Mouse (Mus musculus) heart, embryonic 15.5 days (tissue): Measurements from ENCODE around the gene Gadd45a. TPM values are rescaled to one million over a fixed set of nuclear protein-coding genes. Genes with fewer than 3 reads are reported as not detected.

Source experiments
- ATAC-seq: fragments of 200-750 bp; cut with Nextera tagmentation; replicated peaks from 2 replicates; pipeline ENCODE4 v1.8.0; 2017; ENCODE audit warnings: low read depth, moderate TSS enrichment; ENCODE audit not compliant: insufficient number of reproducible peaks, insufficient read depth, low FRiP score
- H3K27ac ChIP-seq: fragments of 300-500 bp; sonication (generic); 2 replicates; pipeline ENCODE4 v1.5.1; 2015; ENCODE audit warnings: mild to moderate bottlenecking, inconsistent platforms
- H3K27me3 ChIP-seq: fragments of 300-500 bp; sonication (generic); 2 replicates; pipeline ENCODE4 v1.6.1; 2015; ENCODE audit warnings: inconsistent platforms
- H3K36me3 ChIP-seq: fragments of 300-500 bp; sonication (generic); 2 replicates; pipeline ENCODE4 v1.6.1; 2015; ENCODE audit warnings: mild to moderate bottlenecking, inconsistent platforms
- H3K4me1 ChIP-seq: fragments of 300-500 bp; sonication (generic); replicated peaks from 2 replicates; pipeline ENCODE4 v1.6.1; 2015; ENCODE audit warnings: inconsistent platforms
- H3K4me2 ChIP-seq: fragments of 300-500 bp; sonication (generic); 2 replicates; pipeline ENCODE4 v1.6.1; 2015; ENCODE audit warnings: inconsistent platforms, mild to moderate bottlenecking, moderate library complexity
- H3K4me3 ChIP-seq: fragments of 300-500 bp; sonication (generic); 2 replicates; pipeline ENCODE4 v1.5.1; 2015; ENCODE audit warnings: mild to moderate bottlenecking, inconsistent platforms
- H3K9ac ChIP-seq: fragments of 300-500 bp; sonication (generic); 2 replicates; pipeline ENCODE4 v1.6.1; 2015; ENCODE audit warnings: mild to moderate bottlenecking, inconsistent platforms
- H3K9me3 ChIP-seq: fragments of 300-500 bp; sonication (generic); replicated peaks from 2 replicates; pipeline ENCODE4 v1.6.1; 2016; ENCODE audit warnings: inconsistent platforms
- WGBS: fragments of 180-500 bp; shearing (Covaris S2); methylation state at CpG from one replicate; pipeline ENCODE4 v1.1.7; 2015; ENCODE audit warnings: mixed read lengths; 5-methylcytosine and 5-hydroxymethylcytosine counted together
- polyA plus RNA-seq: library from polyadenylated mRNA; unstranded; fragments of >200 nt; fragmentation: Nextera tagmentation; extraction: Ambion mirVana; gene quantifications from 2 replicates; pipeline ENCODE4 v1.2.1, GENCODE M21; 2015

Gadd45a gene
- polyA plus RNA-seq, 1 experiment from 2014 or later = 5.5 TPM

DNA sequence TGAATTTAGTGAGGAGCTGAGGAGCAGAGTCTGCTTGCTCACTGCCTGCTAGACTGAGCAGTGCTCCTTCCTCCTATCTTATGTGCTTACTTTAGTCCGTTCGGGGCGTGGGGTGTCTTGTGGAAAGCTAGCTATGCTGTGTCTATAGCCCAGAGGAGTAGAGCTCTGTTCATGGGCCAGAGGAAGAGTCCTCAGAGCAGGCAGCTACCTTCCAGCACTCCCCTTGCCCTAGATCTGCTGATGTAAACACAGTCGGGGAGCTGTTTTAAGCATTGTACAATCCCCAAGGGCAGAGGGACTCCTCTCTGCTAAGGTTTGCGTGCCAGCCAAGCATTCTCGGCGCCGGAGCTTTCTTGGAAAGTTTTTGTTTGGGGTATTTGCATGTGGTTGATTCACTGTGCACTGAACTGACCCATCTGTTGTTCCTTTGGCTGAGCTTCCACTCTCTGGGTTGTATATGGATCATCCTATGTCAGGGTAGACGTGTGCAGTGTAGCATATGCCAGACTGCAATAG lies 32.6 kb upstream of the Gadd45a start:
- no peak overlapping the region for H3K4me3 ChIP-seq
- H3K9ac ChIP-seq = no peak overlapping the region
- H3K4me2 ChIP-seq = no peak overlapping the region
- WGBS = 55% methylated on average over 9 of the region's 9 CpGs
- H3K27me3 ChIP-seq = no peaks in the 10 kb centered on the region
- ATAC-seq = no peak
- H3K27ac ChIP-seq = no peak overlapping the region
- H3K9me3 ChIP-seq = no peaks in the 10 kb centered on the region
- no peaks in the 10 kb centered on the region for H3K4me1 ChIP-seq
- H3K36me3 ChIP-seq = no peaks in the 10 kb centered on the region

DNA sequence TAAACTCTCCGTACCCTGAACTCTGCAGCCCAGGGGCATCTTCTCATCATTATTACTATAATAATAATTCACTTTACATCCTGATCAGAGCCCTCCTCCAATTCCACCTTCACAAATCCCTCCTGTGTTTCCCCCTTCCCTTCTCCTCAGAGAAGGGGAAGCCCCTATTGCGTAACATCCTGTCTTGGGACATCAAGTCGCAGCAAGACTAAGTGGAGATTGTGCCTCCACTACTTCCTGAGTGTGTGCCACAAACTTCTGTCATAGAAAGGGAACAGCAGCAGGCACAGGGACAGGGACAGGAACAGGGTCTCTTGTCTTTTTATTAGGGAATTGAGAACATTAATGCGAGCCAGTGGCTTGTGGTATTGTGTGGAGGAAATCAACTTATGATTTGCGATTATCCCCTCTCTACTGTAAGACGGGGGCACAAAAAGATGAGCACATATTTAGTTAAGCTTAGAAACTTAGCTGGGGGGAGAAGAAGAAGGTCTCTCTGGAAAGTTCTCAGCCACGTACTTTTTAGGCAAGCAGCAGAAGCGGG lies 32.0 kb upstream of the Gadd45a start:
- 69% methylated on average over 8 of the region's 8 CpGs for WGBS
- Histone ChIP-seq H3K4me1 (no peaks in the 10 kb centered on the region), H3K27me3 (no peaks in the 10 kb centered on the region), H3K4me2 (no peak overlapping the region), H3K4me3 (no peak overlapping the region), H3K36me3 (no peaks in the 10 kb centered on the region), H3K9ac (no peak overlapping the region), H3K9me3 (no peaks in the 10 kb centered on the region), H3K27ac (no peak overlapping the region)
- ATAC-seq = no peak

DNA sequence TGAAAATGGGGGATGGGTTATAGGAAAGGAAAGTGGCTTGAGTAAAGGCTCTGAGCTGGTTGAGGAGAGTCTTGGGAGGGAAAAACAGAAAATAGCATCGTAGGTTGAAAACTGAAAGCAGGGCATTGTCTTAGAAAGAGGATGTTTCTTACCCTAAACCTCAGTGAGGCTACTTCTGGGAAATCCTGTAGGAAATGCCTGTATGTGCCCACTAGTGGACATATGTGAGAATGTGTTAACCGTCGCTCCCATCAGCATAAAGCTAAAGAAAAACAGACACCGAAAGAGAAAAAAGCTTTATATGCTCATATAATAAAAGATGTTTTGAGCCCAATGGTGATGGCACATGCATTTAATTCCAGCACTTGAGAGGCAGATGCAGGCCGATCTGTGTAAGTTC lies 22.8 kb upstream of the Gadd45a start:
- H3K4me3 ChIP-seq = no peak overlapping the region
- H3K4me1 ChIP-seq = no peaks in the 10 kb centered on the region
- no peaks in the 10 kb centered on the region for H3K9me3 ChIP-seq
- H3K27me3 ChIP-seq = no peaks in the 10 kb centered on the region
- no peak overlapping the region for H3K9ac ChIP-seq
- H3K4me2 ChIP-seq = no peak overlapping the region
- no peaks in the 10 kb centered on the region for H3K36me3 ChIP-seq
- ATAC-seq = no peak
- H3K27ac ChIP-seq = no peak overlapping the region
- WGBS = 78% methylated on average over 5 of the region's 5 CpGs

DNA sequence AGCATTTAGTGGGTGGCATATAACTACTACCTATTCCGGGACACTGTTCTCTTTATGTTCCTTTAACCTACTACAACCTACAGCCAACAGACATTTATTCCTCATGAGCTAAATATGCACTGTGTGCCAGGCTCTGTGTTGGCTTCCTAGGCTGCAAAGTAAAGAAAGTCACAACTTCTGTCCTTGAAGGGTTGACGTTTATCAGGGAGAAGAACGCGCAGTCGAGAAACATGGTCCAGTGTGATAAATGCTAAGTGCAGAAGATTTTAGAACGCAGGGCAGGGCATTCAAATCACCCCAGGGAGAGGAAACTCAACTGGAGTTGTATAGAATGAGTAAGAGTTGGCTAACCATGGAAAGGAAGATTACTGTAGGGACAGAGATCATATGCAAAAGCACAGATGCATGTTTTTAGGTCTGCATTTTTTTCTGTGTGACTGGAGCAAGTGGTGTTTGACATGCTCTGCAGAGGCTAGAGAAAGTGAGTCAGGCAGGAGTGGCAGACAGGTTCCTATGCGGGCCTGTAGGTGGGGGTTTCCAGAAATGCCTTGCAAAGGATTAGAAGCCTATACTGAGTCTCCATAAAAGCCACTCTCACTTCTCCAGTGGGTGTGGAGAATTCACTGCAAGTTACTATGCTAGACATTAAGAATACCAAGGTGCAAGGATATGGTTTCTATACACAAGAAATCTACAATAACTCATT lies 20.9 kb upstream of the Gadd45a start:
- no peaks in the 10 kb centered on the region for H3K36me3 ChIP-seq
- no peak overlapping the region for H3K9ac ChIP-seq
- H3K4me1 ChIP-seq = no peaks in the 10 kb centered on the region
- H3K27me3 ChIP-seq = no peaks in the 10 kb centered on the region
- no peak for ATAC-seq
- WGBS = 73% methylated on average over 7 of the region's 7 CpGs
- H3K4me3 ChIP-seq = no peak overlapping the region
- H3K27ac ChIP-seq = no peak overlapping the region
- H3K4me2 ChIP-seq = no peak overlapping the region
- no peaks in the 10 kb centered on the region for H3K9me3 ChIP-seq

DNA sequence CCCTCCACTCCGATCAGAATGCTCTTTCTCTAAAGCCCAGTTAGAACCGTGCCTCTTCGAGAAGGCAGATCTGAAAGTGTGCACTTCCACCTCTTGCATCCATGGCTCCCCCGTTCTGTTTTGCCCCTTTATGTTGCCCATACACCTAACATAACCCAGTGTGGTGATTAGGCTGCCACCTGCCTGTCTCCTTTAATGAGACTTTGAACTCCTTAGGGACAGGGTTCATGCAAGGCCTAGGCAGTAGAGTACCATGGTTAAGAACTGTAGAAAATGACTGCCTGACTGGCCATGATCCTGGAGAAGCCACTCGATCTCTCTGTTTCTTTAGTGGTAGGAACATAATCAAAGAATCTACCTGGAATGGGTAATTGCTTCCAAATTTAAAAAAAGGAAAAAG lies 20.3 kb upstream of the Gadd45a start:
- WGBS = 83% methylated on average over 5 of the region's 5 CpGs
- Histone ChIP-seq H3K9me3 (no peaks in the 10 kb centered on the region), H3K27ac (no peak overlapping the region), H3K4me2 (no peak overlapping the region), H3K27me3 (no peaks in the 10 kb centered on the region), H3K9ac (no peak overlapping the region), H3K4me3 (no peak overlapping the region), H3K36me3 (no peaks in the 10 kb centered on the region), H3K4me1 (no peaks in the 10 kb centered on the region)
- ATAC-seq = no peak

DNA sequence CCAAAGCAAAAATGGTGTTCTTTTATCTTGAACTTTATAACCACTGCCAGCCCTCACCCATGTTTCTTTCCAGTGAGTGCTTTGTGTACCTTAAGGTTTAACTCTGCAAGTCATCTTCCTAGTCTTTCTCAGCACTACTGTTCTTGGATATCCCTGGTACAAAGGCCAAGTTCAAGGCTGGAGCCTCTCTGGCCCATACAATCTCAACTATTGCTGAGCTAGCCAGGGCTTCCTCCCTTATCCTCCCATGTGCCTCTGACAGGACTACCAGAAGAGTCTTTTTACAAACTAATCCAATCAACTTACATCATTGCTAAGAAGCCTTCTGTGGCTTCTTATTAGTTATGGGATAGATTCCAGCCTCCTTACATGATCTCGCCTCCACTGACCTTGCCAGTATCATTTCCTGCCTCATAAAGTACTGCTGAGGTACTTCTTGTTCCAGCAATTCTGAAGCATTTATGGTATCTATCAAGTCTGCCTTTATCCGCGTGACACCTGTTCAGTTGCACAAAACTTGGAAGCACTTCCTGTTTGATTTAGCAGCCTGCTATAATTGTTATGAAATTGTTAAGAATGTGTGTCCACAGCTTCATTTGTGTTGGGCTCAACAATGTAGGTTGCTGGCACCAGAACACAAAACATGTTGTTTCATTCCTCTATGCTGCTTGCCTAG lies 19.8 kb upstream of the Gadd45a start:
- no peak for ATAC-seq
- WGBS = 56% methylated on average over 3 of the region's 3 CpGs
- H3K27me3 ChIP-seq = no peaks in the 10 kb centered on the region

DNA sequence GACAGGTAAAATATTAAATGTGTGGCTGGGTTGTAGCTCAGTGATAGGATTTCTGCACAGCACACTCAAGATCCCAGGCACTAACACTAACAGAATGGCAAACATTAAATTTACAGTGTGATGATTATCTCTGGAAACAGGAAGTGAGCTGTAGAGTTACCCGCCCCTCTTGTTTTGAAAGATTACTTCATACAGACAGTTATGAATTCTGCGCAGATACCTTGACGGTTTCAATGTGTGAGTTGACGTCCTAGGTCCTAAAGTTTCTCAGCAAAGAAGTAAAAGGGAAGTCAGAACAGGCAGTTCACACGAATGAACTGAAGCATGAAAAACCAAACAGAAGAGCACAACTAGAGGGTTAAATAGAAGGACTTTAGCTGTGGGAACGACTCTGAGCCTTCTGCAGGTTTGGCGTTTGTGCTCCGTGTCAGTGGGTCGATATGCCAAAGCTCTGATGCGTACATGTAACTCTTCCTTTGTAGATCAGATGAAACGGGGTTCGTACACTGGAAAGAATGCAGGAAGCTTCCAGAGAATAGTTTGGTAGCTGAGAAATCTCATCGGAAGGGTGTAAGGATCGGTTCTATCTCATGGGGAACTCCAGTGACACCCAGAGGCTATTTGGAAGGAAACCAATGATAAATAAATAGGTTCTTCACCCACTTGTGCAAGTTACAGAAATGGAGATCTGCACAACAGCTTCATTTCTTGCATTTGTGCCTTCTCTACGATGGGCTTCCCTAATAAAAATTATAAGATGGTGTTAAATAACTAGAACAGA lies 19.0 kb upstream of the Gadd45a start:
- Histone ChIP-seq H3K9me3 (no peaks in the 10 kb centered on the region), H3K4me1 (no peaks in the 10 kb centered on the region), H3K36me3 (no peaks in the 10 kb centered on the region), H3K4me2 (no peak overlapping the region), H3K4me3 (no peak overlapping the region), H3K9ac (no peak overlapping the region), H3K27me3 (no peaks in the 10 kb centered on the region), H3K27ac (no peak overlapping the region)
- WGBS = 62% methylated on average over 15 of the region's 15 CpGs
- ATAC-seq = no peak

More for the DNA sequence above, 19.8 kb upstream of the Gadd45a start:
- Histone ChIP-seq H3K9ac (no peak overlapping the region), H3K27ac (no peak overlapping the region), H3K9me3 (no peaks in the 10 kb centered on the region), H3K4me1 (no peaks in the 10 kb centered on the region), H3K36me3 (no peaks in the 10 kb centered on the region), H3K4me3 (no peak overlapping the region), H3K4me2 (no peak overlapping the region)

DNA sequence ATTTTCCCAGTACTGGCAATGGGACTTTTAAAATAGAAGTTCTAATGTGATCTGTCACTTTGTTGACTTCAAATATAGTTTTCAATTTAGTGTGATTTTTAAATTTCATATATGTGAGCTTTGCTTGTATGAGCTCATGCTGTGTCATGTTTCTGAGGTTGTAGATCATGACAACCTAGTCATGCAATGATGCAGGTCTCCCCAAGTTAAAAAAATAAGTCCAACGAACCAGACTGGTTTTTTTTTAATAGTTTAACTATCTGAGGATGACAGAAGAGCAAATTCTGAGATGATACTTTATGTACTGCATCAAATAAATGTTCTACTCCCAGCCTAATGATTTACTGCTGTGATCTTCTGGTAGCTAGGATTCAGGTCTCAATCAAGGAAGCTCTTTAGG lies 12.8 kb upstream of the Gadd45a start:
- 63% methylated on average over 1 of the region's 1 CpGs for WGBS

DNA sequence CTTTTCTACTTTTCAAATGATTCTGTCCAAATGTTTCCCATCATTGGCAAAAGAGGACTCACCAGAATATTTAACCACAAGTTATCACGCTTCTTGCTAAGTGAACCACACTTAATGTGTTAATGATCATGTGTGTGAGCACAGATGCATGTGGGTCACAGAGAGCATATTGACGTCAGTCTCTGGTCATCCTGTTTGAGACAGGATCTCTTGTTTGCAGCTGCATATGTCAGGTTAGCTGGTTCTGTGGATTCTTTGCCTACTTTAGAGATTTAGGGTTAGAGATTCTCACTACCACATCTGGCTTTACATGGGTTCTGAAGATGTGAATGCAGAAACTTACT lies 12.4 kb upstream of the Gadd45a start:
- no peak for ATAC-seq

More for the DNA sequence above, 12.8 kb upstream of the Gadd45a start:
- H3K9me3 ChIP-seq = no peaks in the 10 kb centered on the region
- no peak overlapping the region for H3K27ac ChIP-seq
- H3K27me3 ChIP-seq = no peaks in the 10 kb centered on the region
- no peaks in the 10 kb centered on the region for H3K4me1 ChIP-seq
- no peak overlapping the region for H3K9ac ChIP-seq
- no peak for ATAC-seq
- H3K36me3 ChIP-seq = no peaks in the 10 kb centered on the region
- no peak overlapping the region for H3K4me2 ChIP-seq
- no peak overlapping the region for H3K4me3 ChIP-seq

DNA sequence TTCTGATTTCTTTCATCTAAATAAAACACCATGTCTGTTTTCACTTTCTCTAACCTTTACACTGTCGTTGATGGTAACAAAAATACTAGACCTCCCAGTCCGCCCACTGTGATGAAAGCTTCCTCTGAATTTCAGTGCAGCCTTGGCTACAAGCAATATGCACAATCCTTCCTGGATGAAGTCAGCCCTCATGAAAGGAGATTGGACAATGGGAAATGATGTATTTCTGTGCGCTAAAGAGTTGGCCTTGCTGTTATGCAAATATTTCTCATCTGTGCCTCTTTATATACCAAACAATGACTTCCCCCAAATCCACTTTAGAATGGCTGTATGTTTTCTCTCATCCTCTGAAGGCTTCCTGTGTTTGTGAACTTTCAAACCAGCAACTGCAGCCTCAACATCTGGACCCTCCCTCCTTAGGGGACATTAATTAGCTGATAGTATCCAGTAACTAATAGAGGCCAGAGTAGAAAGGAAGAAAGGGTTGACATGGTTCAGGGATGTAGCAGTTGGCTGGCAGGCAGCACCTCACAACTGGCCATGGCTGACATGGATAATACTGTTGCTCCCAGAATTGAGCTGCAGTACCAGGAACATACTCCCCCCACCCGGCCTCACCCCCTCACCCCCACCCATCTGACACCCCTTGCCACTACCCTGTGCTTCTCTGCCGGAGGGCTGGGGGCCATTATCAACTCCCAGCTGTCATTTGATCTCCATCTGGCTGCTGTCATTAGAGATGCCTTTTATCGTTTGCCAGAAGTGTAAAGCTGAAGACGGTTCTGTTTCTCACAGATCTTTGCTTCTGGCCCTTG lies 11.8 kb upstream of the Gadd45a start:
- Histone ChIP-seq H3K4me1 (no peaks in the 10 kb centered on the region), H3K27me3 (no peaks in the 10 kb centered on the region), H3K4me2 (no peak overlapping the region), H3K4me3 (no peak overlapping the region), H3K9ac (no peak overlapping the region), H3K9me3 (no peaks in the 10 kb centered on the region), H3K27ac (no peak overlapping the region), H3K36me3 (no peaks in the 10 kb centered on the region)
- ATAC-seq = no peak
- WGBS = 29% methylated on average over 7 of the region's 7 CpGs

More for the DNA sequence above, 12.4 kb upstream of the Gadd45a start:
- Histone ChIP-seq H3K27me3 (no peaks in the 10 kb centered on the region), H3K27ac (no peak overlapping the region), H3K4me2 (no peak overlapping the region), H3K4me3 (no peak overlapping the region), H3K9ac (no peak overlapping the region), H3K9me3 (no peaks in the 10 kb centered on the region), H3K4me1 (no peaks in the 10 kb centered on the region), H3K36me3 (no peaks in the 10 kb centered on the region)
- WGBS = 43% methylated on average over 2 of the region's 2 CpGs
